Mouse (Mus musculus) kidney, adult 2 months (tissue): ENCODE results near the gene Eno4. TPM values are rescaled to one million over a fixed set of nuclear protein-coding genes. Genes with fewer than 3 reads are reported as not detected.

Experiments used
- DNase-seq: peaks from one replicate; pipeline ENCODE4 v3.0.0; 2021
- H3K27ac ChIP-seq: fragments of 200-500 bp; 2 replicates; pipeline ENCODE4 v1.5.1; 2012; ENCODE audit warnings: low read depth, low read length, control low read depth, inconsistent platforms; ENCODE audit not compliant: insufficient read depth
- H3K27me3 ChIP-seq: fragments of 200-500 bp; replicated peaks from 2 replicates; pipeline ENCODE4 v1.6.1; 2012; ENCODE audit warnings: mild to moderate bottlenecking, moderate library complexity, low read length, inconsistent platforms; ENCODE audit not compliant: control insufficient read depth, insufficient read depth
- H3K36me3 ChIP-seq: fragments of 200-500 bp; 2 replicates; pipeline ENCODE4 v1.6.1; 2012; ENCODE audit warnings: mild to moderate bottlenecking, moderate library complexity, low read length, inconsistent platforms; ENCODE audit not compliant: control insufficient read depth, insufficient read depth
- H3K4me1 ChIP-seq: fragments of 200-500 bp; 2 replicates; pipeline ENCODE4 v1.6.1; 2011; ENCODE audit warnings: low read length; ENCODE audit not compliant: control insufficient read depth, insufficient read depth
- H3K4me3 ChIP-seq: fragments of 200-500 bp; 2 replicates; pipeline ENCODE4 v1.5.1; 2011; ENCODE audit warnings: mild to moderate bottlenecking, low read depth, low read length, control low read depth; ENCODE audit not compliant: insufficient read depth
- CTCF ChIP-seq: fragments of 200-500 bp; conservative IDR thresholded peaks from 2 replicates; pipeline ENCODE4 v1.5.1; 2011; ENCODE audit warnings: low read depth, mild to moderate bottlenecking, control low read depth, low read length, moderate library complexity, mixed read lengths; ENCODE audit not compliant: insufficient read depth, insufficient read length
- POLR2A ChIP-seq: fragments of 200-500 bp; IDR thresholded peaks from one replicate; pipeline ENCODE4 v1.6.1; 2011; ENCODE audit warnings: low read depth, low read length, control low read depth
- WGBS: fragments of 180-500 bp; shearing (Covaris S2); methylation state at CpG from one replicate; pipeline ENCODE4 v1.1.7; 2018; 5-methylcytosine and 5-hydroxymethylcytosine counted together
- polyA plus RNA-seq: library from polyadenylated mRNA; depleted of rRNA; stranded (reverse); fragments of >200 nt; gene quantifications from 2 replicates; pipeline ENCODE4 v1.2.3, GENCODE M21; 2012; rRNA removed

The Eno4 gene
- polyA plus RNA-seq, 1 experiment = 0.31 TPM

DNA sequence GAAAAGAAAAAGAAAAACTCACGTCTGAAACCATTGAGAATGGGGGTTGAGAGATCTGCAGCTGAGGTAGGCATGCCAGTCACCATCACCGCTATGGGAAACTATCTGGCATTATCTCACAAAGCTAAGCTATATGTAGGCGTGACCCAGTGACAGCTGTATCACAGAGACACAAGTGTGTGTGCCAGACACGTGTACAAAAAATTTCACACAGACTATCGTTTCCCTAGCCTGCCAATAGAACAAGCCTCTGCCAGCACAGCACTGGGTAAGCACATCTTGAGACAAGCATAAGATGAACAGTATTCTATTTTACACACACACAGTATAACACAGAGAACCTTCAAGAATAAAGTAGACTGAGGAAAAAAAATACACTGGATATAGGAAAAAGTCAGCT is 67.6 kb downstream of the Eno4 start:
- H3K36me3 ChIP-seq = no peaks in the 10 kb centered on the region
- no peak for TF ChIP-seq POLR2A
- TF ChIP-seq CTCF = no peak
- H3K27me3 ChIP-seq = no peaks in the 10 kb centered on the region
- no peak overlapping the region for H3K27ac ChIP-seq
- H3K4me1 ChIP-seq = no peaks in the 10 kb centered on the region
- H3K4me3 ChIP-seq = no peak overlapping the region
- no peak for DNase-seq
- 83% methylated on average over 5 of the region's 5 CpGs for WGBS

Other genes with a start within 250 kb of the Eno4 start
- 0.31 and 0.38 TPM in 2 replicates for gene Pnliprp1, start 214.5 kb upstream of the Eno4 start, polyA plus RNA-seq
- gene Pnliprp2, start 183.7 kb upstream of the Eno4 start, polyA plus RNA-seq = not detected in 2 replicates
- gene 1700019N19Rik, start 149.0 kb upstream of the Eno4 start, polyA plus RNA-seq = 0.16 TPM in 2 replicates
- gene Hspa12a, start 229 bp downstream of the Eno4 start, polyA plus RNA-seq = 17.9 and 21.6 TPM in 2 replicates
- 2.5 and 3.7 TPM in 2 replicates for gene Shtn1, start 132.7 kb downstream of the Eno4 start, polyA plus RNA-seq
- gene Vax1, start 226.6 kb downstream of the Eno4 start, polyA plus RNA-seq = not detected in 2 replicates